Mouse (Mus musculus) spleen, adult 2 months (tissue): ENCODE measurements around the gene Adgrg1. TPM values are rescaled to one million over a fixed set of nuclear protein-coding genes. Genes with fewer than 3 reads are reported as not detected.

ENCODE experiments used
- DNase-seq, 2 experiments: peaks; one replicate each; pipeline versions ENCODE4 v3.0.0 to v3.0.0-alpha.2; 2012 to 2021; ENCODE audit warnings: low spot score in 2 of 2, low read depth in 1 of 2
- H3K27ac ChIP-seq: fragments of 200-500 bp; 2 replicates; pipeline ENCODE4 v1.5.1; 2012; ENCODE audit warnings: low read length, inconsistent platforms; ENCODE audit not compliant: insufficient read depth
- H3K27me3 ChIP-seq: fragments of 200-500 bp; 2 replicates; pipeline ENCODE4 v1.6.1; 2012; ENCODE audit warnings: mild to moderate bottlenecking, moderate library complexity, low read length, inconsistent platforms; ENCODE audit not compliant: control insufficient read depth, insufficient read depth
- H3K36me3 ChIP-seq: fragments of 200-500 bp; 2 replicates; pipeline ENCODE4 v1.6.1; 2012; ENCODE audit warnings: mild to moderate bottlenecking, low read length, inconsistent platforms; ENCODE audit not compliant: control insufficient read depth, insufficient read depth
- H3K4me1 ChIP-seq: fragments of 200-500 bp; 2 replicates; pipeline ENCODE4 v1.6.1; 2011; ENCODE audit warnings: inconsistent platforms; ENCODE audit not compliant: control insufficient read depth, insufficient read depth, insufficient read length
- H3K4me3 ChIP-seq: fragments of 200-500 bp; 2 replicates; pipeline ENCODE4 v1.5.1; 2011; ENCODE audit warnings: mild to moderate bottlenecking, inconsistent platforms; ENCODE audit not compliant: insufficient read depth, insufficient read length; ENCODE audit errors: extremely low read depth
- CTCF ChIP-seq: fragments of 200-500 bp; IDR thresholded peaks from 2 replicates; pipeline ENCODE4 v1.5.1; 2011; ENCODE audit warnings: mild to moderate bottlenecking, inconsistent platforms; ENCODE audit not compliant: insufficient read depth, insufficient read length, insufficient replicate concordance; ENCODE audit errors: extremely low read depth
- POLR2A ChIP-seq: fragments of 200-500 bp; IDR thresholded peaks from 2 replicates; pipeline ENCODE4 v1.6.1; 2011; ENCODE audit warnings: low read depth, low read length, inconsistent platforms
- WGBS: fragments of 180-500 bp; shearing (Covaris S2); methylation state at CpG from one replicate; pipeline ENCODE4 v1.1.7; 2018; 5-methylcytosine and 5-hydroxymethylcytosine counted together
- polyA plus RNA-seq: library from polyadenylated mRNA; depleted of rRNA; stranded (reverse); fragments of >200 nt; gene quantifications from 2 replicates; pipeline ENCODE4 v1.2.3, GENCODE M21; 2012

Adgrg1 gene
- polyA plus RNA-seq, 1 experiment: 32.0 TPM

DNA sequence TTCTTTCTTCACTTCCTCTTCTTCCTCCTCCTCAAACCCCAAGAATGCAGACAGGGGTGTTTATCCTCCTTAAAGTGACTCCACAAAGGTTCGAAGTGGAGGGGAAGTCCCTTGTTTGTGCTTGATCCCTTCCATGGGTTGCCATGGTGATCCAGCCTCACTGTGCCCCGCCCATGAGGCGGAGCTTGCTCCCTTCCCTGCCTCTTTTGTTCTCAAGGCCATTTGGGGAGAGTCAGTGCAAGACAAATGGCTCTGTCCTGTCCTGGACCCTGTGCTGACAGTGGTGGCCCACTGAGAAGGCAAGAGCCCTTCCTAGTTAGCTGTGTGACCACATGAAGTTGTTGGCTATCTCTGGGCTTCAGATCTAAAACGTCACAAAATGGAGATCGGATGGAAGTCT is 26.1 kb downstream of the Adgrg1 start:
- Histone ChIP-seq H3K27ac (0 out of 2 replicates have a peak overlapping the region, but pooled peaks have one; percentile 8), H3K4me1 (peaks cover 8% of the 10 kb centered on the region; the same call in 1 of the 2 replicates), H3K27me3 (no peaks in the 10 kb centered on the region), H3K4me3 (no peak overlapping the region), H3K36me3 (no peaks in the 10 kb centered on the region)
- peak; percentile 35 to 44 for DNase-seq
- WGBS: 20% methylated on average over 5 of the region's 5 CpGs
- no peak for TF ChIP-seq CTCF
- TF ChIP-seq POLR2A: no peak

DNA sequence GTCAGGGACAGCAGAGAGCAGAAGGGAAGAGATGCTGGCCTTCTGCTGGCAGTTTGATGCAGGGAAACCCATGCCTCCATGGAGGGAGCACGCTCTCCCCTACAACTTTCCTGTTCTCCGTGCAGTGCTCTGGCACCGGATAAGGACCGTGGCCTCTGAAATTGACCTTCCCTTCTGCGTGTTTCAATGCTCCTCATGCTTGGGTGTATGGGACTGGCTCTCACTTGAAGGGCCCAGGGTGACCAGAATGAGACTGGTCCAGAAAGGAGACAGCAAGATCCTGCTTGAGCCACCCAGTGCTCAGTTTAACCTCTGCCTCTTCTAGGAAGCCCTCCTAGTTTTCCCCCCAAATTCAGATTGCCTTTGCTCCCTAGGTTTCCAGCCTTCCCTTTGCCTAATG is 26.6 kb downstream of the Adgrg1 start:
- no peak for DNase-seq
- 69% methylated on average over 5 of the region's 5 CpGs for WGBS
- Histone ChIP-seq H3K27ac (peak overlapping the region; percentile 8; the same call in 1 of the 2 replicates), H3K4me3 (no peak overlapping the region), H3K27me3 (no peaks in the 10 kb centered on the region), H3K4me1 (peaks cover 6% of the 10 kb centered on the region; the same call in 1 of the 2 replicates), H3K36me3 (no peaks in the 10 kb centered on the region)
- TF ChIP-seq POLR2A (no peak), CTCF (no peak)

DNA sequence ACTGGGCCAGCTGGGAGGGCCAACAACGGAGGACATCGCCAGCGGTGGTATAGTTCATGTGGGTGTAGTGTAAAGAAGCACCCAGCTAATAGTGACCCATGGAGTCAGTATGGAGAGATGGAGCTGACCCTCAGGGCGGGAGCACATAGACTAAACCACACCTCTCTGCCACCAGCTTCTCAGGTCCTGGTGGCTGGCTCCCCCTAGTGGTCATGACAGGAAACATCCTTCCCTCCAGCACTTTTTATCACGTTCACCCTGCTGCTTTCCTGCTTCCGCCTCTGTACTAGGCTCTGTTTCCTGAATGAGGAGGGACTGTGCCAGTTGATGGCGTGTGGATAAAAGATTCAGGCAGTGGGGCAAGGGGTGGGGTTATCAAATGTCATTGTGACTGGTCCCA is 27.1 kb downstream of the Adgrg1 start:
- H3K36me3 ChIP-seq: no peaks in the 10 kb centered on the region
- H3K4me3 ChIP-seq: no peak overlapping the region
- DNase-seq: peak; percentile 55 to 63
- no peaks in the 10 kb centered on the region for H3K27me3 ChIP-seq
- 14% methylated on average over 7 of the region's 7 CpGs for WGBS
- TF ChIP-seq POLR2A (no peak), CTCF (peak; percentile 95; the same call in 1 of the 2 replicates)
- no peak overlapping the region for H3K27ac ChIP-seq
- H3K4me1 ChIP-seq: peaks cover 6% of the 10 kb centered on the region; the same call in 1 of the 2 replicates

DNA sequence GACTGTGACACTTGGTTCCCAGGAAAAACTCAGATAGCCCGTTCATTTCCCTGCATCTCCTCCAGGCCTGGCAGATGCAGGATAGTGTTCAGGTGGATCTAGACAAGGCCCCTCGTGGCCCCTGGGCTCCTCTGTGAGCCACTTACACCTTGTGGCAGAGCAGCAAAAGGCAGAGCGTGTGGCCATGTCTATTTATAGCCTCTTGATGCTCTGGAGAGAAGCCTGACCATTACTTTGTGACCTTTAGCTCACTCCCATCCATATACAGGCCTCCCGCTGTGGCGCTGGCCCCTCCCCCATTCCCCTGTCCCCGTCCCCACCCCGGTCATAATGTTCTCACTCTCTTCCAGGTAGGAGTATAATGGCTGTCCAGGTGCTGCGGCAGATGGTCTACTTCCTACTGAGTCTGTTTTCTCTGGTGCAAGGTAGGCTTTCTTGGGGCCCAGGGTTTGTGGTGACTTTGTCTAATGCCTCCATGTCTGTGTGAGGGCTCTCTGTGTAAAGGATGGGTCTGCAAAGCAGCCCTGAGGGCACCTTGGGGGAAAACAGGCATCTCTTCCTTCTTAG is 27.6 kb downstream of the Adgrg1 start:
- no peak for TF ChIP-seq POLR2A
- whole genome bisulfite sequencing: 72% methylated on average over 8 of the region's 8 CpGs
- H3K4me3 ChIP-seq: no peak overlapping the region
- peaks cover 6% of the 10 kb centered on the region; the same call in 1 of the 2 replicates for H3K4me1 ChIP-seq
- no peak overlapping the region for H3K27ac ChIP-seq
- no peaks in the 10 kb centered on the region for H3K36me3 ChIP-seq
- H3K27me3 ChIP-seq: no peaks in the 10 kb centered on the region
- DNase-seq: no peak

DNA sequence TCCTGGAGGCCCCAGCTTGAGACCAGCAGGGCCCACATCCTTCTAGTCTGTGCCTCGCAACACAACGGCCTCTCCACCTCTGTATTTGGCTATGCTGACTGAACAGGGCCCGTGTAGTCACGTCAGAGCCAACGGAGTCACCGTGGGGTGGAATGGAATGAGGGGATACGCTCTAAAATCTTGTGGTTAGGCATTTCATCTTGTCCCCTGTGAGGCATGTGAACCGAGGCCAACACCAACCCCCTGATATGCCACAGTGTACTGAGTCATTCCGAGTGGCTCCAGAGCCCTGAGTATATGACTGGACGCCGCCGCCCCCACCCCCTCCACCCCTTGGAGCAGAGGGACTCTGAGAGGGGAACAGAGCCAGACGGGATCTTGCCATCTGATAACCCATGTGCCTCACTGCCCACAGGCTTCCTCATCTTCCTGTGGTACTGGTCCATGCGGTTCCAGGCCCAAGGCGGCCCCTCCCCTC is 37.9 kb downstream of the Adgrg1 start:
- Histone ChIP-seq H3K36me3 (no peaks in the 10 kb centered on the region), H3K27me3 (no peaks in the 10 kb centered on the region), H3K27ac (no peak overlapping the region), H3K4me3 (no peak overlapping the region), H3K4me1 (no peaks in the 10 kb centered on the region)
- WGBS: 61% methylated on average over 15 of the region's 15 CpGs
- TF ChIP-seq CTCF (no peak), POLR2A (no peak)
- DNase-seq: no peak

DNA sequence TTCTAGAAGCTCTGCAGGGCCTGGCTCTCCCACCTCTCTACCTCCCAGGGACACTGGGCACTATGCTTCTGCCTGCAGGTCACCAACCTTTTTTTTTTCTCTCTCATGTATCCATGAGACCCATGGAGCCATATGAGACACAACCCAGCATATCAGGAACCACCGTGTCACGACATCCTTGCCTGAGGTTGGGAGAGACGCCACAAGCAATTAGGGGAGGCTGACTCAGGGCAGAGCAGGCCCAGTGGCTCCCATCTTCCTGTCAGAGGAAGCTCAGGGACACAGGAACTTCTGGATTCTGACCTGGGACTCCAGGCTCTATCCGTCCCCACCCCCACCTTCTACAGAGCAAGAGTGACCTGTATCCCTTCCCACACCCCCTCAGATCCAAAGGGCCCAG is 41.3 kb downstream of the Adgrg1 start:
- Histone ChIP-seq H3K27ac (no peak overlapping the region), H3K27me3 (no peaks in the 10 kb centered on the region), H3K4me3 (no peak overlapping the region), H3K4me1 (peaks cover 2% of the 10 kb centered on the region; the same call in 1 of the 2 replicates), H3K36me3 (no peaks in the 10 kb centered on the region)
- no peak for DNase-seq
- WGBS: 74% methylated on average over 4 of the region's 4 CpGs
- TF ChIP-seq POLR2A (no peak), CTCF (no peak)

DNA sequence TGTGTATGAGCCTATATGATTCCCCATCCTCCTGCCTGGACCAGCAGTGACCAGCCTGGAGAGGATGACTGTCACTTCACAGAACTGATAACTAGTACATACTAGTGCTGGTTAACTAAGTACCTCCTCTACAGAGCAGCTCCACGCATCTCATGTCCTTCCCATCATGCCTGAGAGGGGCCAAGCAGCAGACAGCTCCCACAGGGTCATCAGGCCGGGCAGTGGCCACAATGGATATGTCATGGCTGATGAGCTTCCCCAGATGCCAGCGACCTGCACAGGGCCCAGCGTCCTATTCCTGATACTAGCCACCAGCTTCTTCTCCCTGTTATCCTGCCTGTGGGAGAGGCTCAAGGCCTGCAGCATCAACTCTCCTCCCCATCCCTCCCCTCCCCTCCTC is 42.1 kb downstream of the Adgrg1 start:
- no peak for DNase-seq
- H3K27me3 ChIP-seq: no peaks in the 10 kb centered on the region
- peaks cover 2% of the 10 kb centered on the region; the same call in 1 of the 2 replicates for H3K4me1 ChIP-seq
- WGBS: 72% methylated on average over 4 of the region's 4 CpGs
- TF ChIP-seq CTCF (no peak), POLR2A (no peak)
- no peaks in the 10 kb centered on the region for H3K36me3 ChIP-seq
- no peak overlapping the region for H3K27ac ChIP-seq
- H3K4me3 ChIP-seq: no peak overlapping the region
